Mouse (Mus musculus) forebrain, postnatal 0 days (tissue): ENCODE measurements around the gene Hax1. TPM values are rescaled to one million over a fixed set of nuclear protein-coding genes. Genes with fewer than 3 reads are reported as not detected.
A peak's percentile ranks its signal among the peaks of the same experiment; 100 is the strongest.

Experiments used
- ATAC-seq: fragments of 200-750 bp; cut with Nextera tagmentation; 2 replicates; pipeline ENCODE4 v1.8.0; 2017; ENCODE audit warnings: mild to moderate bottlenecking, moderate library complexity
- DNase-seq: peaks from one replicate; pipeline ENCODE4 v3.0.0-alpha.2; 2015
- H3K27ac ChIP-seq: fragments of 300-500 bp; sonication (generic); 2 replicates; pipeline ENCODE4 v1.5.1; 2014; ENCODE audit warnings: low read depth, mild to moderate bottlenecking, antibody characterized with exemption, low read length, moderate library complexity, mixed read lengths
- H3K27me3 ChIP-seq: fragments of 300-500 bp; sonication (generic); 2 replicates; pipeline ENCODE4 v1.6.1; 2014; ENCODE audit warnings: mild to moderate bottlenecking, low read length, mixed read lengths; ENCODE audit not compliant: insufficient read depth
- H3K36me3 ChIP-seq: fragments of 300-500 bp; sonication (generic); 2 replicates; pipeline ENCODE4 v1.6.1; 2014; ENCODE audit warnings: mild to moderate bottlenecking, moderate library complexity; ENCODE audit not compliant: insufficient read depth
- H3K4me1 ChIP-seq: fragments of 300-500 bp; sonication (generic); 2 replicates; pipeline ENCODE4 v1.6.1; 2014; ENCODE audit warnings: antibody characterized with exemption; ENCODE audit not compliant: insufficient read depth
- H3K4me2 ChIP-seq: fragments of 300-500 bp; sonication (generic); 2 replicates; pipeline ENCODE4 v1.6.1; 2014; ENCODE audit warnings: low read depth, mild to moderate bottlenecking, moderate library complexity
- H3K4me3 ChIP-seq: fragments of 300-500 bp; sonication (generic); 2 replicates; pipeline ENCODE4 v1.5.1; 2014; ENCODE audit warnings: low read depth, low read length, mixed read lengths
- H3K9ac ChIP-seq: fragments of 300-500 bp; sonication (generic); 2 replicates; pipeline ENCODE4 v1.6.1; 2014; ENCODE audit warnings: mild to moderate bottlenecking
- H3K9me3 ChIP-seq: fragments of 300-500 bp; sonication (generic); 2 replicates; pipeline ENCODE4 v1.6.1; 2016; ENCODE audit warnings: low read length
- CTCF ChIP-seq: sonication (generic); IDR thresholded peaks from 2 replicates; pipeline ENCODE4 v1.5.1; 2016; ENCODE audit warnings: antibody characterized with exemption, control low read depth, low read depth
- WGBS: fragments of 180-500 bp; shearing (Covaris S2); extraction: QIAGEN DNeasy Blood & Tissue Kit; methylation state at CpG from one replicate; pipeline ENCODE4 v1.1.7; 2014; 5-methylcytosine and 5-hydroxymethylcytosine counted together
- polyA plus RNA-seq: library from polyadenylated mRNA; unstranded; fragments of >200 nt; fragmentation: Nextera tagmentation; extraction: Ambion mirVana; gene quantifications from 2 replicates; pipeline ENCODE4 v1.2.1, GENCODE M21; 2015
- total RNA-seq: library from RNA; depleted of rRNA; stranded (reverse); fragments of >200 nt; gene quantifications from 2 replicates; pipeline ENCODE4 v1.2.3, GENCODE M21; 2014

Gene Hax1
- total and polyA plus RNA-seq, 2 experiments from 2014 or later: 43.9 to 73.4 TPM

- Histone ChIP-seq H3K4me2 (no peak overlapping the region), H3K9ac (no peak overlapping the region), H3K9me3 (no peaks in the 10 kb centered on the region), H3K4me1 (0 out of 2 replicates have a peak, but pooled peaks cover 10% of the 10 kb centered on the region), H3K4me3 (no peak overlapping the region), H3K27ac (no peak overlapping the region), H3K36me3 (no peaks in the 10 kb centered on the region), H3K27me3 (no peaks in the 10 kb centered on the region)
- TF ChIP-seq CTCF: no peak
- ATAC-seq (no peak), DNase-seq (no peak)
- whole genome bisulfite sequencing: 75% methylated on average over 7 of the region's 7 CpGs
Measured at GRCm38 (mm10) chr3:89968509-89968908, 30.1 kb downstream of the Hax1 start.

GRCm38 (mm10) chr3:89966946-89967345 is 31.6 kb downstream of the Hax1 start:
- Histone ChIP-seq H3K36me3 (no peaks in the 10 kb centered on the region), H3K27ac (no peak overlapping the region), H3K4me1 (peaks cover 14% of the 10 kb centered on the region), H3K9ac (no peak overlapping the region), H3K4me3 (no peak overlapping the region), H3K27me3 (no peaks in the 10 kb centered on the region), H3K9me3 (no peaks in the 10 kb centered on the region), H3K4me2 (no peak overlapping the region)
- peak; percentile 35; the same call in 1 of the 2 replicates for TF ChIP-seq CTCF
- ATAC-seq (no peak), DNase-seq (no peak)
- 67% methylated on average over 4 of the region's 4 CpGs for WGBS

GRCm38 (mm10) chr3:89965972-89966371 is 32.6 kb downstream of the Hax1 start:
- Histone ChIP-seq H3K36me3 (no peaks in the 10 kb centered on the region), H3K27ac (no peak overlapping the region), H3K27me3 (no peaks in the 10 kb centered on the region), H3K4me2 (no peak overlapping the region), H3K4me1 (peaks cover 23% of the 10 kb centered on the region), H3K9me3 (no peaks in the 10 kb centered on the region), H3K4me3 (no peak overlapping the region), H3K9ac (no peak overlapping the region)
- no peak for TF ChIP-seq CTCF
- WGBS: 91% methylated on average over 5 of the region's 5 CpGs
- ATAC-seq (no peak), DNase-seq (no peak)

GRCm38 (mm10) chr3:89965557-89965956 is 33.0 kb downstream of the Hax1 start:
- Histone ChIP-seq H3K36me3 (no peaks in the 10 kb centered on the region), H3K4me1 (peaks cover 26% of the 10 kb centered on the region), H3K9ac (no peak overlapping the region), H3K4me2 (no peak overlapping the region), H3K27ac (no peak overlapping the region), H3K9me3 (no peaks in the 10 kb centered on the region), H3K4me3 (no peak overlapping the region), H3K27me3 (no peaks in the 10 kb centered on the region)
- ATAC-seq (no peak), DNase-seq (no peak)
- WGBS: 94% methylated on average over 8 of the region's 8 CpGs
- TF ChIP-seq CTCF: no peak

GRCm38 (mm10) chr3:89963926-89964739 is 34.4 kb downstream of the Hax1 start:
- Histone ChIP-seq H3K27me3 (no peaks in the 10 kb centered on the region), H3K4me3 (peak overlapping the region; percentile 94), H3K27ac (peak overlapping the region; percentile 87), H3K4me1 (peaks cover 30% of the 10 kb centered on the region), H3K9ac (peak overlapping the region; percentile 88), H3K36me3 (no peaks in the 10 kb centered on the region), H3K4me2 (peak overlapping the region; percentile 96), H3K9me3 (no peaks in the 10 kb centered on the region)
- no peak for ATAC-seq
- peak; percentile 78 for TF ChIP-seq CTCF
- 29% methylated on average over 22 of the region's 22 CpGs for WGBS
- peak; percentile 81 for DNase-seq

GRCm38 (mm10) chr3:89963221-89963763 is 35.3 kb downstream of the Hax1 start, which contains the start of gene Atp8b2:
Gene Atp8b2, minus strand, starts transcription at chr3:89963508.
- Histone ChIP-seq H3K36me3 (0 out of 2 replicates have a peak, but pooled peaks cover 3% of the 10 kb centered on the region), H3K27ac (peak within 1 kb of the TSS; percentile 87), H3K9ac (peak within 1 kb of the TSS; percentile 88), H3K4me1 (peaks cover 30% of the 10 kb centered on the region), H3K4me2 (peak within 1 kb of the TSS; percentile 96), H3K27me3 (no peaks in the 10 kb centered on the region), H3K4me3 (peak within 1 kb of the TSS; percentile 94), H3K9me3 (no peaks in the 10 kb centered on the region)
- whole genome bisulfite sequencing: under 1% methylated on average over 32 of the region's 35 CpGs
- ATAC-seq (peak; percentile 72), DNase-seq (peak; percentile 87)
- TF ChIP-seq CTCF: no peak

GRCm38 (mm10) chr3:89962751-89963220 is 35.8 kb downstream of the Hax1 start:
- Histone ChIP-seq H3K4me1 (peaks cover 30% of the 10 kb centered on the region), H3K9me3 (no peaks in the 10 kb centered on the region), H3K9ac (peak overlapping the region; percentile 88), H3K27ac (peak overlapping the region; percentile 87), H3K36me3 (peaks cover 7% of the 10 kb centered on the region), H3K27me3 (no peaks in the 10 kb centered on the region), H3K4me2 (peak overlapping the region; percentile 96), H3K4me3 (peak overlapping the region; percentile 94)
- DNase-seq (peak; percentile 51), ATAC-seq (peak; percentile 5)
- no peak for TF ChIP-seq CTCF
- WGBS: under 1% methylated on average over 29 of the region's 30 CpGs
